Mouse (Mus musculus) spleen, postnatal 10 days (tissue): ENCODE results near the gene Zfp955a.
"Not testable (repeated sequence)": the region's sequence is repeated elsewhere in the genome, so short reads cannot be mapped to it uniquely, and the experiment has no call there.

Experiments
- DNase-seq, 2 experiments: peaks; one replicate each; pipeline ENCODE4 v3.0.0; 2021 to 2022; ENCODE audit warnings: low spot score in 2 of 2

Zfp955a gene

DNA sequence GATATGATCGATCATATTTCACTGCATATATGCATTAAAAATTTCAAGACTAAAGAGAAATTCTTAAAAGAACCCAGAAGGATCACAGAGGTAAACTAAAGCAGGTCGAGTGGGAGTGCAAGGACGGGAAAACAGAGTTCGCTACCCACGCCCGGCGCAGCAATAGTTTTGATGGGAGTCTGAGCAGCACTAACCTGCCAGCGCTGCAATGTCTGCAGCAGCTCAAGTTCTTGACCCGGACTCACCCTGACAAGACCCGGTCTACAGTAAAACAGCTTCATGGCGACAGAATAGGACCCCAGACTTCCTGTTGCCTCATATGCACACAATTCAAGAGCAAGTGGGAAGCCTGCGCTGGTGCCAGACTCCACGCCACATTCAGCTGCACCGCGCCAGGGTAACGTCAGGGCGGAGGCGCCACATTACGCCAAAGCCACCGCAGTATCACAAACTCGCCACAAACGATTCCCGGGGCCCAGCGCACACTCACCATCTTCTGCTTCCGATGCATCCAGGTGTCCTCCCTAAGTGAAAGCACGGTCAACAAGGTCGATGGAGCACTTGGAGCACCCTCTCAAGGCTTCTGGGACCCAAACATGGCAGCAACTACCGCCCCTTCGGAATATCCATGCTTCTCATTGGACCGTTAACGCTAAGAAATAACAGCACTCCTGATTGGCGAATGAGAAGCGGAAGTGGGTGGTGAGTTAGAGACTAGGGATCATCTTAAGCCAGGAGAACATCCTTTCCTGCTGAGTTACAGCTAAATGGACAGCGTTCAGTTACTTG, at the start of gene Zfp955a:
Gene Zfp955a, minus strand, starts transcription at position 616 of the 789 bp plus-strand sequence.
- not testable (repeated sequence) for DNase-seq

DNA sequence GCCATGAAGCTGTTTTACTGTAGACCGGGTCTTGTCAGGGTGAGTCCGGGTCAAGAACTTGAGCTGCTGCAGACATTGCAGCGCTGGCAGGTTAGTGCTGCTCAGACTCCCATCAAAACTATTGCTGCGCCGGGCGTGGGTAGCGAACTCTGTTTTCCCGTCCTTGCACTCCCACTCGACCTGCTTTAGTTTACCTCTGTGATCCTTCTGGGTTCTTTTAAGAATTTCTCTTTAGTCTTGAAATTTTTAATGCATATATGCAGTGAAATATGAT, 34.9 kb upstream of the Zfp955a start:
- not testable (repeated sequence) for DNase-seq

DNA sequence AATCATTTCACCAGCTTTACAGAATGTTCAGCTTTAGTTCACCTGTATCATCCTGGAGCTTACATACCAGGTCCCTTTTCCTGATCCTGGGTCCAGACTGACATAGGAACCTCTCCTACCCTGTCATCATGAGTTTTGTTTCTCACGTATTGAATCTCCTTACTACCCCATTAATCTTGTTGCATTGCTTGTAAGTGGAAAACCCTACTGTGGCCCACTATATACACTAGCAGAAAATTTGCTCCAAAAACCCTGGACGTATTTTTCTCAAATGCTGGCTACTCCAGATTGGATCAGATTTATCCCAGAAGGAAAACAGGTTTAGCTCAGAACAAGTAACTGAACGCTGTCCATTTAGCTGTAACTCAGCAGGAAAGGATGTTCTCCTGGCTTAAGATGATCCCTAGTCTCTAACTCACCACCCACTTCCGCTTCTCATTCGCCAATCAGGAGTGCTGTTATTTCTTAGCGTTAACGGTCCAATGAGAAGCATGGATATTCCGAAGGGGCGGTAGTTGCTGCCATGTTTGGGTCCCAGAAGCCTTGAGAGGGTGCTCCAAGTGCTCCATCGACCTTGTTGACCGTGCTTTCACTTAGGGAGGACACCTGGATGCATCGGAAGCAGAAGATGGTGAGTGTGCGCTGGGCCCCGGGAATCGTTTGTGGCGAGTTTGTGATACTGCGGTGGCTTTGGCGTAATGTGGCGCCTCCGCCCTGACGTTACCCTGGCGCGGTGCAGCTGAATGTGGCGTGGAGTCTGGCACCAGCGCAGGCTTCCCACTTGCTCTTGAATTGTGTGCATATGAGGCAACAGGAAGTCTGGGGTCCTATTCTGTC, 34.3 kb upstream of the Zfp955a start, which contains the start of gene Zfp955b:
Gene Zfp955b, plus strand, starts transcription at position 506 of the 837 bp plus-strand sequence.
- DNase-seq, result not testable (repeated sequence)

DNA sequence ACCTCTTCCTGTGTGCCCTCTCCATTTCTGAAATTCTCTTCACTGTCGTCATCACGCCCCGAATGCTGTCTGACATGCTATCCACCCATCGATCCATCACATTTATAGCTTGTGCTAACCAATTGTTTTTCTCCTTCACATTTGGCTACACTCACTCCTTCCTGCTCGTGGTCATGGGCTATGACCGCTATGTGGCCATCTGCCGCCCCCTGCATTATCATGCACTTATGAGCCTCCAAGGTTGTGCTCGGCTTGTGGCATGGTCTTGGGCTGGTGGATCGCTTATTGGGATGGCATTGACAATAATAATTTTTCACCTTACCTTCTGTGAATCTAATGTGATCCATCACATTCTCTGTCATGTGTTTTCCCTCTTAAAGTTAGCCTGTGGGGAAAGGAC, 14.0 kb upstream of the Zfp955a start:
- DNase-seq, result no peak

DNA sequence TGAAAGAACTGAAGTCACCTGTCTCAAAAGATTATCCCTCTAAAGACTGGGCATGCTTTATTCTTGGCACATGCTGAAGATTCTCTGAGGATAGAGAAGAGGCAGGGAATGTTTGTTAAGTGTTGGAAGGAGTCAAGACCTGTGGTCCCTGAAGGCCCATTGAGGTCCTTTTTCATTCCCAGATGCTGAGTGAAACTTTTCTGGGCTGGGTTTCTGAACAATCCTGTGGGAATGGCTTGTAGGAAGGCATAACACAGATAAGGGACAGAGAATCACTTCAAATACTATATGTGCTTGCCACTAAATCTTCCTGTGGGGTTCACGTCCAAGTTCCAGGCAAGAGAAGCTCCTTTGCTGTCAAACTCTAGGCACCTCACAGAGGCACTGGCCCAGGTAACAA, 9.4 kb upstream of the Zfp955a start, which contains the start of gene Olfr63:
Gene Olfr63, plus strand, starts transcription at position 301 of the 400 bp plus-strand sequence.
- DNase-seq, result no peak

DNA sequence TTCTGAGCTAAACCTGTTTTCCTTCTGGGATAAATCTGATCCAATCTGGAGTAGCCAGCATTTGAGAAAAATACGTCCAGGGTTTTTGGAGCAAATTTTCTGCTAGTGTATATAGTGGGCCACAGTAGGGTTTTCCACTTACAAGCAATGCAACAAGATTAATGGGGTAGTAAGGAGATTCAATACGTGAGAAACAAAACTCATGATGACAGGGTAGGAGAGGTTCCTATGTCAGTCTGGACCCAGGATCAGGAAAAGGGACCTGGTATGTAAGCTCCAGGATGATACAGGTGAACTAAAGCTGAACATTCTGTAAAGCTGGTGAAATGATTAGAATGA, 343 bp upstream of the Zfp955a start:
- not testable (repeated sequence) for DNase-seq

DNA sequence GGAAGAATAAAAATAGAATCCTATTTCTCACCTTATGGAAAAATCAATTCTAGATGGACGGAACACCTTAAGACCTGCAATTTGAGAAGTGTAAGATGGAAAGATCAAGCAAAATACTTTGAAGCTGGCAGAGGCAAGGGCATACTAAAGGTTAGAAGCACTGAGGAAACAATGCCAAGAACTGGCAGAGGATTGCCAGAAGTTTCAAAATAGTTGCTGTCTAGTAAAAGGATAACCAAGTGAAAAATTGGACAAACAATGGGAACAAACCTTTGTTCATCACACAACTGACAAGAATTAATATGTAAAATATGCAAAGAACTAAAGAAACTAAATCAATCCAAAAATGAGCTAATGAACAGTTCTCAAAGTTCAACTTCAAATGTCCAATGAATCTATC, 18.3 kb downstream of the Zfp955a start:
- not testable (repeated sequence) for DNase-seq

DNA sequence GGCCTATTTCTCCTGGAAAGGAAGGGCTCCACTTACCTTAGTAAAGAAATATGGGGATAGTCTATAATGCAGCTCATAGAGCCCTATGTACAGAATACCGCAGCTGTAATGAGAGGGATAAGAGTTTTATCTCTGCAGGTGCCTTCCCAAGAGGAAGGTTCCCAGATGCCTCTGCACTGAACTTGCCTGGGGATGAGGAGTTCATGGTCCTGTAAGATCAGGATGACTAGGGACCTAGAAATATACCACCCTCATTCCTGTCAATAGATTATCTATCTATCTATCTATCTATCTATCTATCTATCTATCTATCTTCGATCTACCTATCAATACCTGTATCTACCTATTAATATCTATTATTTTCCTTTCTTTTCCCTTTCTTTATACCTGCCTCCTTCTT, 33.4 kb downstream of the Zfp955a start, which contains the start of gene Olfr1564:
Gene Olfr1564, minus strand, starts transcription at position 101 of the 400 bp plus-strand sequence.
- DNase-seq, result no peak

DNA sequence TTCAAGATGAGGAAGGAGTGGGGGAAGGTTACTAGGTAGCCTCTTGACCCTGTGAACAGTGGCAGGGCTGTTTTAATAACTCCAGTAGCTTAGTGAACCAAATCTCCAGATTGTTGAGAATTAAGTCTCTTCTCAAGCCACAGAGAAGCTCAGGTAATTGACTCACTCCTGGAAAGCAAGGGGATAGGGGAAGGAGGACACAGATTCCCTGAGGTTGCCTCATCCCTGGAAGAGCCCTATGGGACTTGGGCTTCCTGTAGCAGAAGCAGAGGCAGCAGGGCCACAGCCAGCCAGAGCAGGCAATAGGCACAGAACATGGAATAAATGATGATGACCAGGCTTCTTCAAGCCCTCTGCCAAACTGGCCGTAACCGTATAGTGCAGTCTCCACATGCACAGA, 63.9 kb downstream of the Zfp955a start, which contains the start of gene Olfr239:
Gene Olfr239, plus strand, starts transcription at position 301 of the 400 bp plus-strand sequence.
- DNase-seq, result not testable (repeated sequence)
